Mouse (Mus musculus): ENCODE results near the gene Rb1. TPM values are rescaled to one million over a fixed set of nuclear protein-coding genes. Genes with fewer than 3 reads are reported as not detected.

The Rb1 gene
- polyA plus RNA-seq, 1 experiment, result 7.8 TPM

GRCm38 (mm10) chr14:73141800-73142199 lies 183.8 kb downstream of the Rb1 start:
- DNase-seq, result no peak
- no peak for TF ChIP-seq CTCF (IDR thresholded peaks at IDR 0.05; ENCODE audit: insufficient read depth, low read length)
- no peak for TF ChIP-seq POLR2A (IDR thresholded peaks at IDR 0.05; ENCODE audit: borderline replicate concordance, extremely low read depth, low read depth, low read length)
- Histone ChIP-seq H3K4me1 (ENCODE audit: control insufficient read depth, insufficient read depth, low read length) (peaks cover 10% of the 10 kb centered on the region), H3K4me3 (replicated peaks; ENCODE audit: extremely low read depth, low read depth, low read length) (no peak overlapping the region)
- 72% methylated on average over 3 of the region's 3 CpGs for WGBS

DNA sequence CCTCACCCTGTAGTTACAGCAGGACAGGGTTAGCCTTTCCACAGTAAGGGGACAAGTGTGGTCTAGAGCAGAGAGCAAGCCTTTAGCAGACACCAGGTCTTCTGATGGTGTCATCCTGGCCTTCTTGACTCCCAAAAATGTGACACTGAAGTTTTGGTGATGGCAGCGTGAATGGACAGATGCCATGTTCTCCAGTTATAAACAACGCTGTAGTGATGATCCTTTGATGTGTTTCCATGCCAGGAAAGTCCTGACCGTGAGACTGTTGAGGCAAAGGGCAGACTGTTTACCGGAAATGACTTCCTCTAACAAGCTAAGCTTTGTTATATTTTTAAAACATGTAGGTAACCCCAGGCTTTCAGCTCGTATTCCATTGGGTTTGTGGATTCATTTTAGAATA lies 185.8 kb downstream of the Rb1 start:
- no peak for TF ChIP-seq POLR2A (IDR thresholded peaks at IDR 0.05; ENCODE audit: borderline replicate concordance, extremely low read depth, low read depth, low read length)
- no peak for TF ChIP-seq CTCF (IDR thresholded peaks at IDR 0.05; ENCODE audit: insufficient read depth, low read length)
- H3K4me3 ChIP-seq (replicated peaks; ENCODE audit: extremely low read depth, low read depth, low read length), result no peak overlapping the region
- no peak for DNase-seq
- 32% methylated on average over 5 of the region's 5 CpGs for WGBS
- peaks cover 10% of the 10 kb centered on the region for H3K4me1 ChIP-seq (ENCODE audit: control insufficient read depth, insufficient read depth, low read length)

DNA sequence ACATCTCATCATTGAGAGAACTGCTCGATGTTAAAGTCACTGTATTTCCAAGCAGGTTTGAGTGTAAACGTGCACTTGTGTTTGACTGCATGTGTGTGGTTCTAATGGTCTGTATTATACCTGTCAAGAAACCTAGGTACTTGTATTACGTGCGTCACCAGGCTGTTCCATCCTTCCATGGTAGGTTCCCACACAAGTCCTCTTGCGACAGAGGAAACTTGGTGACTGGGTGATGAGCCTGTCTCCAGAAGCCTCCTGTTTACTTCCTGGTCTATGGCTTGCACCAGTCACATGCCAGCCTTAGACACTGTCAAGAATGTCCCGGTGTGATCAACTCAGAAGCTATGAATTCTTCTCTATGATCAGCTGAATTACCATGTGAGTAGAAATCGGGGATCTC lies 187.1 kb downstream of the Rb1 start:
- Histone ChIP-seq H3K4me3 (replicated peaks; ENCODE audit: extremely low read depth, low read depth, low read length) (no peak overlapping the region), H3K4me1 (ENCODE audit: control insufficient read depth, insufficient read depth, low read length) (peaks cover 4% of the 10 kb centered on the region; the same call in 1 of the 2 replicates)
- DNase-seq, result no peak
- 92% methylated on average over 7 of the region's 7 CpGs for WGBS
- no peak for TF ChIP-seq POLR2A (IDR thresholded peaks at IDR 0.05; ENCODE audit: borderline replicate concordance, extremely low read depth, low read depth, low read length)
- TF ChIP-seq CTCF (IDR thresholded peaks at IDR 0.05; ENCODE audit: insufficient read depth, low read length), result no peak

DNA sequence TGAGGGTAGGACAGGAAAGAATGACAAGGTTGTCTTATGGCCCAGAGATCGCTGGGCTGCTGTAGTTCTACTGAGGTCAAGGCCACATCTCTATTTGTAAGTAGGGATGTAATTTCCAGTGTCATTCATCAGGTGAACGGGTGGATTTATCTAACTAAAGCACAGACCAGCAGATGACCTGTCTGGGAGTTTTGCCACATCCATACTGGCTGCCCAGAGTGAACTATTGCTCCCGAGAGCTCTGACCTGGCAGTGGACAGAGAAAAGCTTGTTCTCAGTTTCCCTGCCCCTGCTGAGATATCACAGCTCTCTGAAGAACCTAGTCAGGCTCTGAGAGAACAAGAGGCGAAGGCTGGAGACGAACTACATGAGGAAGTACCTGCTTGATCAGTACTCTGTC lies 188.4 kb downstream of the Rb1 start:
- TF ChIP-seq POLR2A (IDR thresholded peaks at IDR 0.05; ENCODE audit: borderline replicate concordance, extremely low read depth, low read depth, low read length) (no peak), CTCF (IDR thresholded peaks at IDR 0.05; ENCODE audit: insufficient read depth, low read length) (no peak)
- no peak overlapping the region for H3K4me3 ChIP-seq (replicated peaks; ENCODE audit: extremely low read depth, low read depth, low read length)
- 69% methylated on average over 5 of the region's 5 CpGs for WGBS

More for the DNA sequence above, 188.4 kb downstream of the Rb1 start:
- DNase-seq, result no peak
- peaks cover 4% of the 10 kb centered on the region; the same call in 1 of the 2 replicates for H3K4me1 ChIP-seq (ENCODE audit: control insufficient read depth, insufficient read depth, low read length)

Other genes starting within 250 kb of the Rb1 start
- 26.3 and 28.9 TPM in 2 replicates for gene Rcbtb2, start 202.8 kb downstream of the Rb1 start, polyA plus RNA-seq (2012; rRNA removed)
- gene Lpar6, start 87.9 kb downstream of the Rb1 start, polyA plus RNA-seq (2012; rRNA removed), result 1.5 and 2.7 TPM in 2 replicates
- 1,455 and 1,580 TPM in 2 replicates for gene Itm2b, start 59.5 kb upstream of the Rb1 start, polyA plus RNA-seq (2012; rRNA removed)
- gene Med4, start 184.2 kb upstream of the Rb1 start, polyA plus RNA-seq (2012; rRNA removed), result 9.5 and 14.1 TPM in 2 replicates
- gene Sucla2, start 199.5 kb upstream of the Rb1 start, polyA plus RNA-seq (2012; rRNA removed), result 8.5 and 13.9 TPM in 2 replicates
- gene Nudt15, start 222.4 kb upstream of the Rb1 start, polyA plus RNA-seq (2012; rRNA removed), result 0.80 and 1.3 TPM in 2 replicates